Mouse (Mus musculus) urinary bladder, adult 2 months (tissue): Measurements from ENCODE around the gene Dcun1d2. TPM values are rescaled to one million over a fixed set of nuclear protein-coding genes. Genes with fewer than 3 reads are reported as not detected.

Experiments
- DNase-seq: peaks from one replicate; pipeline ENCODE4 v3.0.0; 2022; ENCODE audit warnings: low spot score
- polyA plus RNA-seq: library from polyadenylated mRNA; depleted of rRNA; stranded (reverse); fragments of >200 nt; gene quantifications from 2 replicates; pipeline ENCODE4 v1.2.3, GENCODE M21; 2012

The Dcun1d2 gene
- polyA plus RNA-seq, 1 experiment = 28.2 TPM

DNA sequence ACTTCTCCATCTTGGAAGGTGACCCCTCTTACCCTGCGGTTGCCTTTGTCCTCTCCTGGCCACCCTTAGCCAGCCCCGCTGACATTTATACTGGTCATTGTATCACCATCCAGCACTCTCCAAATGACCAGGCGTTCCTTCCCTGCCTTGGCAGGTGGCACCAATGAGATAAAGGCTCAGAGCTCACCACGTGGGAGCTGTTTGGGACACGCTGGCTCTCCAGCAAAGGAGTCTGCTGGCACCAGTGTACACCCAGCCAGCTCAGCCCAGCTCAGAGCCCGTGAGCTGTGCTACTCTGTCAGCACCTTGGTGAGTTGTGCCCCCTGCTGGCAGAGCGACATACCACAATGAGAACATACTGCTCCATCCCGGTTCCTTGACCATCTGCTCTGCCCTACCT lies 33.9 kb downstream of the Dcun1d2 start, which contains the start of gene Adprhl1:
Gene Adprhl1, minus strand, starts transcription at position 144 of the 400 bp plus-strand sequence.
- DNase-seq = peak; percentile 44

DNA sequence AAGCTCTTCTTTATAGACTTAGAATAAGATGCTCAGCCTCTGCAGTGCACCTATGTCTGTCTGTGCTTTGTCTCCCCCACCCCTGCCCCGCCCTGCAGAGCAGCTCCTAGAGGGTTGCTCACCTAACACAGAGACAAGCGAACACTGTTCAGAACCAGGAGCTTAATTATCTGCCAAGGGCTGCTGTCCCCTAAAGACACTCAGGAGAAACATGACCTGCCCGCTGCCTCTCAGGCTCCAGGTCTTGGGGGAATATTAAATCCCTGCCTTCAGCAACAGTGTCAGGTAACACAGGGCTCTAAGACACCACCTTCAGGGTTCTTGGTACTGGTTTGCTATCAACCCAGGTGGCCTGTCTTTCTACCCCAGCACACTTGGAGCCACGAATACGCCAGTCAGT lies 34.5 kb downstream of the Dcun1d2 start:
- DNase-seq = no peak

DNA sequence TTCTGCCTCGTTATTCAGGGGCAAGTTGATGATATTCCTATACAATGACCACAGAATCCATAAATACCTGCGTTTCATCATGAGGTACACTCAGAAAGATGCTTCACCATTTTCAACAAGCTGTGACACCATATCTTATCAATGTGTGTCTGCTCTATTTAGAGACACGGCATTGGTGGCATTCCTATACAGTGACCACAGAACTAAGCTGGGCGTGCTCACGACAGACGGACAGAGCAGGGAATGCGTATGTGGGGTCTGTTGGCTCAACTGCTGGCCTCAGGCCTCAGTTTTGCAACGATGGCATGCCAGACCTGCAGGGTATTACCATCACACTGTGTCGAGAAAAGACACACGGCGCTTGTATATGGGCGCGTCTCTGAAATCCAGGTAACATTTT lies 35.1 kb downstream of the Dcun1d2 start:
- no peak for DNase-seq

DNA sequence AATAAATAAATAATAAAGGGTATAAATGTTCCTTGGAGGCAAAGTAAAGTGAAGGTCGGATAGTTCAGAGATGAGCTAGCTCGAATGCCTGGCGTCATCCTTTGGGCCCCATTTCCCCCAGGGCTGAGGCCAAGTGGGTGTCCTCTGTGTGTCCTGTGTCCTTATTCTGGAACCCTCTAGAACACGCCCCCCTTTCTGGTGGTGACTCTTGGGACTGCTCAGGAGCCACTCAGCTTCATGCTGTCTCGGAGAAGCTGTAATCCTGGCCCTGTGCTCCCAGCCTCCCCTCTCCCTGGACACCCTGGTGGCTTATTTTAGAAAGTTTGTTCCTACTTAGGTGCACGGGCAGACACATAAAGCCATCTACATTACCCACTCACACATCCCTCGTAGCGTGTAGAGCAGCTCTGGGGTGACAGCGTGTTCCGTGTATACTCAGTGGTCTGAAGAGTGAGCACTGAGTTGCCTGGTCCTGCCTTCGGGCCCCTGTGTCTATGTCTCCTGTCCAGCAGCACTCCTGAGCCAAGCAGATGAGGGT lies 43.5 kb downstream of the Dcun1d2 start:
- no peak for DNase-seq

DNA sequence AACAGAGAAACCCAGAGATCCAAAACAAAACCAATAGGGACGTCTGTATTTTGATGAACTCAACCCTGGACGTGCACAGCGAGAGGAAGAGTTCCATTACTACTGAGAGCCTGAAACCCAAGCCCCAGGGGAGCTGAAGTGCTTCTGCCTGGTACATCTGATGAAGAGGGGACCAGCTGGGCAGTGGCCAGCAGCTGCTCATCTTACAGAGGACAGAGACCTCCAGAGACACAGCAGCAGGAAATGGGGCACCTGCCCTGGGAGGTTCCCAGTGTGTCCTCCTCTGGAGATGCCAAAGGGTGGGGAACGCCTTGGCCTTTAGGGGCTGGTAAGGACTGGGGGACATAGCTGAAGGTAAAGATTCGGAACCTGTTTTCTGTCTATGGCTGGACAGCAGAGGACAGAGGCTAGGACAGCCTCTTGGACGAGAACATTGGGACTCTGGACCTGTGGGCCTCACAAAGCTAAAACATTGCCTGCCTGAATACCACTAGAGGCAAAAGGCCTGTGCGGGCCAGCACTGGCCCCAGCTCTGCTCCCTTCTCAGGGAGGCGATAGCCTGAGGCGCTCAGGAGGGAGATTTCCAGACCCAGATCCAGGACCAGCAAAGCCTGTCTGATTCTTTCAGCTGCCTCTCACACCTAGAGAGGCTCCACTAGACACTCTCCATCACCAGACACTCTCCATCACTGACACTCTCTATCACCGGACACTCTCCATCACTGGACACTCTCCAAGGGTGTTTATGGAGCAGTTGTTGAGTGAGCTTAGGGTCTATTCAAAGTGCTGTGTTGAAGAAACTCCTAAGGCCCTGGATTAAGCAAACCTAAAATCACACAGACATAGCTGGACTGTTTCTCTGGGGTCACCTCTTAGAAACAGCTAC lies 44.7 kb downstream of the Dcun1d2 start:
- DNase-seq = no peak

DNA sequence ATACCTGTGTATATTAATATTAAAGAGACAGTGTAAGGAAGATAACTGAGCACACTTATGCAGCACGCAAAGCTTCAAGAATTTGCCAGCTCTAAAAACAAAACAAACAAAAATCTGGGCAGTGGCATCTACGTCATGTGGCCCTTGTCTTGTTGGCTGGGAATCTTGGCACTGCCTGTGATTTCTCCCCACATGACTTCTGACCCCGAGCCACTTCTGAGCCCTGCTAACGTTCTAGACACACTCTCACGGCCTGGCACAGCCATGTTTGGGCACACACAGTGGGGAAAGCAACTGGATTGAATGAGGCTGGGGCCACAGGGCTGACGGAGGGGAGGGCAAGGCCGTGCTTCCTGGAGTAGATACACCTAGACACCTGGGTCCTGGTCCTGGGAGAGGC lies 47.2 kb downstream of the Dcun1d2 start:
- DNase-seq = no peak

DNA sequence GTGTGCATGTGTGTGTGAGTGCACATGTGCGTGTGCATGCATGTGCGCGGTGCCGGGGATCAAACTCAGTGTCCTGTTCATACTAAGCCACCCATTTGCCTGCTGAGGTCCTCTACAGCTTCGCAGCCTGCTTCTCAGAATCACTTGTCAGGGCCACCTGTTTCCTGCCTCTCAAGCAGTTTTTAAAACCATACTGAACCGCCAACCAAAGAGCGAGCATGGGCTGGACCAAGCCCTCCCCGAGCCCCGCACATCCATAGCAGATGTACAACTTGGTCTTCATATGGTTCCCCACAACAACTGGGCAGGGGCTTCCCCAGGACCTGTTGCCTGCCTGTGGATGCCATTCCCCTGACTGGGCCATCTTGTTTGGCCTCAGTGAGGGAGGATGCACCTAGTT lies 47.9 kb downstream of the Dcun1d2 start:
- DNase-seq = no peak

DNA sequence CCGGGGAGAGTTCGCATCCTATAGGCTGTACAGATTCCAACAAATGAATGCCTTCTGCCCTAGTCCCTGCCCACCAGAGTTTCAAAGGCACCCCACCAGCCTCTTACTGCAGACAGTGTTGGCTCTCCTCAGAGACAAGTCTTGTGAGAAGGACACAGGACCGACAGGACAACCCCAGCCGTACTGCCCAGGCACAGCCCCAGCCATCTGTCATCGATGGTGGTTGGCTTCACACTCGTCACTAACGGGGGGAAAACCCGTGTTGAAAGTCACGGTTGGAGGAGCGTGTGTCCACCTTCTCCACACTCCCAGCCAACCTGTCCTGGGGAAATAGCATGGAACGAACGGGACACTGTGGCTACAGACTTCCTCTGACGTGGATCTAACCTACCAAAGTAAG lies 53.1 kb downstream of the Dcun1d2 start:
- DNase-seq = no peak

DNA sequence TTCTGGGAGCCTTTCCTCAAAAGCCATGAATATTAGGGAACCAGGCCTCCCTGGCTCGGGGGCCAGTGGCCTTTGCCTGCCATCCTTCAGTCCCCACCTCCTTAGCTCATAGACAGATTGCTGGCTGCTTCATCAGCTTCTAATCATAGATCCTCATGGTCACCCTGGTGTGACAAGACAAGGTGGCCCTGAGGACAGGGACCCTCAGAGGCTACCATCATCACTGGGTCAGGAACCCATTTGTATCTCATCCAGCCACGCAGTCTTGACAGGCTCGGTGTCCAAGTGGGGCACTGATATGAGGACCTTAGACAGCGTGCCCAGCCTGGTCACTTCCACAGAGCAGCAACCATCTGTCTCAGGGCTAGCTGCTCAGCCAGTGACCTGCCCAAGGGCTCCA lies 57.5 kb downstream of the Dcun1d2 start:
- DNase-seq = no peak

DNA sequence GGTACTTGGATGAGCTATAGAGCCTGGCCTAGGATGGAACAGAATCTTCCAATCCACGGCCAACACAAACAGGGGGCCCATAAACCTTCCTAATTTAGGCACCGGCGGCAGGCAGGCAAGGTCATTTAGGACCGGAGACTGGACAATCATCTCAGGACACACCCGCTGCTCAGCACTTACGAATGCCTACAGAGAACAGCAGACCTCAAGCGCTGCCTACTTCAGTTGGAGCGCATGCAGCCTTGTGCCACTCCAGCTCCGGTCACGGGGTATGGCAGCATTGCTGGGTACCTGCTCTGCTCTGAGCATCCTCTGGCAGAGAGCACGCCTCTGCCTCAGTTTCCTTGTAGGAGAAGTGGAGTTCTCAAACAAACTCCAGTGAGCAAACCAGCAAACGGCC lies 58.1 kb downstream of the Dcun1d2 start:
- DNase-seq = no peak

DNA sequence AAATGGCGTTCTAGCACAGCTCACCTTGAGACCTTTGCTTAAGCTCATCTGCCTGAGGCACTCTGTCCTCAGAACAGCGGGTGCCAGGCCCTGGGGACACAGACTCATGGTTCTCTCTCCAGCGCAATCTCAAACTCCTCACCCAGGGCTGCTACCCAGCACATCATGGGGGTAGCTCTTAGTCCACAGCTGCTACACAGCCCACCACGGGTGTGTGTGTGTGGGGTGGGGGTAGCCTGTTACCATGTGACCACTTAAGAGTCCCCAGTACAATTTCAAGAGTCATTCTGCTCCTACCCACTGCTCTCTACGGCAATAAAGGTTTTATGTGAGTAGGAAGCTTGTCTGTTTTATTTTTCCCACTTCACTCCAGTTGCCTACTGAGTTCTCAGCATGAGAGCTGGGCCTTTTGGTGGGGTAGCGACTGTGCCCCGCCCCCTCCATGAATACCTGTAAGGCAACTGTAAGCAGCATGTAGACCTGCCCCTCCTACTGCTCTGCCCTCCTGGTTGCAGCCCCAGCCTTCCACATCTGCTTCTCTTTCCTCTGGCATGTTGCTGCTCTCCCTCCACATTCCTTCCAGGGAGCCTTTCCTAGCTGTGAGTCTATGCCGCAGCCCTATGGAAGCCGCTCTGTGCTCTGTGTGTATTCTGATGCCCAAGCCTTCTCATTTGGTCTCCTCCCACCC lies 58.9 kb downstream of the Dcun1d2 start:
- DNase-seq = no peak

DNA sequence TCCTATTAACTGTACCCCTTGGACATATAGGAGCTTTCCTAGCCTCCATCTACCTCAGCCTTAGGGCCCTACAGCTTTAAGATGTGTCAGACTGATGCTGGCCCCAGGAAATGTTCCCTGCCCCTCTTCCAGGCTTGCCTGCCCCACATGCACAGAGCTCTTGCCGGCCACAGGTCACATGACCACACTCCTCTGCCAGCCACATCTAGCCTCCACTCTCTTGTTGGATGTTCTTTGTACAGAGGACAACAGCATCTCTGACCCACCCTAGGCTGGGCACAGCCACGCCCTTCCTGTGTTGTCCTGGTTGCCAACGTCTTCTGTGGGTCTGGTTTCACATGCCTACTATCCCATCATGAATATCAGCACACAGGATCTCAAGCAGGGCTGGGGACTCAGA lies 60.7 kb downstream of the Dcun1d2 start:
- DNase-seq = no peak

DNA sequence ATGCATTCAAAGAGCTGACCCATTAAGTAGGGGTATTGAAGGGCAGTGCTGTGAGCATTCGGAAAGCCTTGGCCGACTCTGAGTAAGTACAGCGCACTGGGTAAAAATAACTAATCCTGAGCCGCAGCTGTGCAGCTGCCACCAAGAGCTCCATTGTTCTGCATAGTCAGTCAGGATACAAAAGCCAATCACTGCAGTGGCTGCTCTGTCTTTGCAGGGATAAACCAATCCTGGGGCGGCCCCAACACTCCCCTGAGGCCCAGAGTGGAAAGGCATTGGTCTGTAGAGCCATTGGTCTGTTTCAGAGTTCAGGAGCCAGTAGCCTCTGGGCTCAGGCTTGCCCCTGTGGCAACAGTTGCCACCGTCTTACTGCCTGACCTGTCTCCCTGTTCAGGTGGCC lies 61.6 kb downstream of the Dcun1d2 start:
- no peak for DNase-seq

DNA sequence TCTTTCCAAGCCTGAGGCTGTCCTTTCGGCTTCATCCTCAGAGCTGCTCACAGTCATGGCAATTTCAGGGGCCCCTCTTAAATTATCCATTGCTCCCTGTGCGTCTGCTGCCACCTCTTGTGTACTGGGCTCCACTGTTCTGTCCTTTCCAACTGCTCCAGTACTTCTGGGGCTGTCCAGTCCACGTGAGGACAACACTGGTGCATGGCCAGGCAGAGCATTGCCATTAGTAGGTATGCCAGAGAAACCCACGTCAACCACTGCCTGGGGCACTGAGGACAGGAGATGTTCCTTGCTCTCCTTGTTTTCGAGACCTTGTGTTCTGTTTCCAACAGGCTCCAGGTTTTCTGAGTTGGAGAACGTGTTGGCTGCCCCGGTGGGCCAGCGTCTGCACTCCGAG lies 63.5 kb downstream of the Dcun1d2 start:
- DNase-seq = no peak

DNA sequence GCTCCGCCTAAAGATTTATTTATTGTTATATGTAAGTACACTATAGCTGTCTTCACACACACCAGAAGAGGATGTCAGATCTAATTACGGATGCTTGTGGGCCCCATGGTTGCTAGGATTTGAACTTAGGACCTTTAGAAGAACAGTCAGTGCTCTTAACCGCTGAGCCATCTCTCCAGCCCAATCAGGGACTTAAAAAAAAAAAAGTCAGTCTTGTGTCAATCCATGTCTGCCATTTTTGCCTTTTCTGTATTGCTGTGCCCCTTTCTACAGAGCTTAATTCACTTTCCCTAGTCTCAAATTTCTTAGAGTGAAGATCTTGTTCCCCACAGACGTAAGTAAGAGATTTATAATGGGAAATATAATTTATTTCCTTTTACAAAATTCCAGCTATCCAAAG lies 69.5 kb downstream of the Dcun1d2 start:
- DNase-seq = no peak

DNA sequence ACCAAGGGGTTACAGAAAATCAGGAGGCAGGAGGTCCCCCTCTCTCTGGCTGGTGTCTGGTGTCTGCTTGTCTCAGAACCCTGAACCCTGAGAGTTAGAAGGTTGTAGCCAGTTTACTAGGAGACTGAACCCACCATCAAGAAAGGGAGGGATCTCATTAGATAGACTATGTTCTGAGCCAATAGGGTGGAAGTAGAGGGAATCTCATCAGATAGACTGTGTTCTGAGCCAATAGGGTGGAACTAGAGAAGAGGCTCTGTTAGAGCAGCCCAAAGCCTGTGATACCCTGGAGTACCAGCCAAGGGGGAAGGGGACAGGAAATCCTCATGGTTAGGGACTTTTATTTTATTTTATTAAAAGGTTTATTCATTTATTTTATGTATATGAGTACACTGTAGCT lies 69.9 kb downstream of the Dcun1d2 start:
- no peak for DNase-seq

DNA sequence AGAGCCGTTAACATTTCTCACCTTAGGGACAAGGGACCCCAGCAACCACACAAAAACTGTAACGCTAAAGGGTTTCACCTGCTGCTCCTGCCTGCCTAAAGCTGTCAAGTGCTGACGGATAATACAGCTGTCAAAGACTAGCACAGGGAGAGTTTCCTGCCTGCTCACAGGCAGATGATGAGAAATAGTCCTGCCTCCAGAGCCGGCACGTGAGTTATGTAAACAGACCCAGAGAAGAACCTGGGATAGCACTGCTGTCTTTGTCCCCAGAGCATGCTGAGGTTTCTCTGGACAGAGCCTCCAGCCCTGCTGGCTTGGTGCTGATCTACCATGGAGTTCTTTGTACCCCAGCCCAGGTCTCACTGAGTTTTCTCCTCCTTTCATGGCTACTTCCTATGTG lies 70.8 kb downstream of the Dcun1d2 start:
- DNase-seq = no peak

DNA sequence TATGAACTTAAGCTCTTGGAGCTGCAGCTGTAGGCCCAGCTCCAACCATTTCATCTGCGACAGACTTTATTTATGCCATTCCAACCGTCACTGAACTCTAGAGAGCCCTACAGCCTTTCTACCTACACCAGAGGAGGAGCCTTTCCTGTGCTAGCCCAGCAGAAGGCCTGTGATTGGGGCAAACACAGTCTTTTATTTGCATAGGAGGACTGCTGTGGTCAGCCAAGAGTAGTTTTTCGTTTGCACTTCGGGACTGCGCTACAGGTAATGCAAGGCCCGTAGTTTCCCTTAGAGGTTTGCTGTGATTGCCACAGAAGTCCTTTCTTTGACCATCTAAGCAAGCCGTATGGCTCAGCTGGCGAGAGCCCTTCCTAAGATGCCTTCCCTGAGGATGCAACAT lies 71.5 kb downstream of the Dcun1d2 start:
- no peak for DNase-seq

DNA sequence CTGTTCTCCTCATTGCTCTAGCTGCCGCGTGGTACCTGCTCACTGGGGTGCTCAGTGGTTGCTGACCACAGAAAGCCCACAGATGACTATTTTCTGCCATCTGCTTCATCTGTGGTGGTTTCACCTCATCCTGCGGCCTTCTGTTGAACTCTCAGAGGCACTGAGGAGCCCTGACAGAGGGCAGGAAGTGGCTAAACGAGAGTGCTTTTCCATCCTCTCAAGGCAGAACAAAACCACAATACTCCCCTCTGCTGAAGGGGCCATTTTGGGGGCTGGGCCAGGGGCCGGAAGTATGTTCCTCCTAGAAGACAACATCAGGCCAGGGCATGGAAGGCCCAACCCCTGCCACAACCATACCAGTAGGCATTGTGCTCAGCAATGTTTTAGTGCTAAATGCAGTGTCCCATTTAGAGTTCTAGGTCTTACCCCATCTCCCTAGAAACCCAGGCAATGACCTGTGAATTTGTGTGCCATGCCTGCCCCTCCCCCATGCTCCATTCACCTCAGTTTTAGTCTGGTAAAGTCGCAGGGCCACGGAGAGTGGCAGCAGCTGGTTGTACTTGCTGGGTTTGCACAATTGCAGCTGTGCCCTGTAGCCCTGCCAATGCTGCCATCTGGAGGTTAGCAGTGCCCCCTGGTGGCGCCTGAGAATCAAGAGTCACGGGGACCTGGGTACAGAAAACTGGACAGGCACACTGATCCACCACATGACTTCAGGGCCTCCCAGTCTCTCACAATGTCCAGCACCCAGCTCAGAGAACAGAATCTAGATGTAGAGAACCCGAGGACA lies 74.3 kb downstream of the Dcun1d2 start:
- peak; percentile 80 for DNase-seq

DNA sequence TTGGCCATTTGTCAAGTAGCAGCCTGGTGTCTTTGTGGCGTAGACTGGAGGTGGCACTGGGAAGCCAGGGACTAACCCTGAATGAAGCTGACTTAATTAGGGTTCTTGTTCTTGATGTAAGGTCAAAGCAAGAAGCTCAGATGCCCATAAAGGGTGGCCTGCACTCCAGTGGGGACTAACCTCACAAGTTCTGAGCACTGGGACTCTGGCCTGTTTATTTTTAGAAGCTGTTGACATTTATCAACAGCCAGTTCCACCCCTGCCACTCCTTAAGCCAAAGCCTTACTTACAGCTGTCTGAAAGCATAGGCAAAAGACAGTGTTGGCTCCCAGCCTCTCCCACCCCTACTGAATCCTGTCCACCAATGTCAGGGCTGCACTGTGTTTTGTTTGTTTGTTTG lies 78.2 kb downstream of the Dcun1d2 start:
- DNase-seq = no peak

DNA sequence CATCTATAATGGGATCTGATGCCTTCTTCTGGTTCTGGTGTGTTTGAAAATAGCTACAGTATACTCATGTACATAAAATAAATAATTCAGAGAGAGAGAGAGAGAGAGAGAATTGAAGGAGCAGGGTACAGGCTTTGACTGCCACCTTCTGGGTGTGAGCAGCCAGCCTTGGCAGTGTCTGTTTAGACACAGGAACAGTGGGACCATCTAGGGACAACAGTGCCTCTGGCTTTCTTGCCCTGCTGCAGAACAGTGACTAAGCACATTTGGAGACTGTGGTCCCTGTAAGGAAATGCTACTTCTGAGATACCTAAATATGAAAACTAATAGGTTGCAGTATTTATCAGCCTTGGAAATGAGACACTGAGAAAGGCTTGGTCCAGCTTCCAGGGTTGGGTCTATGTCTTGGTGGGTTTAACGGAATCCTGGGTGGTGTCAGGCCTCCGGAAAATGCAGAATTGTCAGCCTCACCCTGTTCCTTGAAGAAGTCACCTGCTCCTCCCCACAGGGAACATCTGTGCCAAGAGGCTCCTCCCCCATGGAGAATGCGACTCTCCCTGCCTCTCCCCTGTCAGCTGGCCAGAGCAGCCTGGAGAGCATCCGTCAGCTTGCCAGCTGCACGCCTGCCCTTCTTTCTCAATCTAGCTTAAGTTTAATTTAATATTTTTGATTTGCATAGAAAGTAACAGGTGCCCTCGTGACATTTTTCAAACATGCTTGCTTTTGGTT lies 79.1 kb downstream of the Dcun1d2 start:
- DNase-seq = no peak

DNA sequence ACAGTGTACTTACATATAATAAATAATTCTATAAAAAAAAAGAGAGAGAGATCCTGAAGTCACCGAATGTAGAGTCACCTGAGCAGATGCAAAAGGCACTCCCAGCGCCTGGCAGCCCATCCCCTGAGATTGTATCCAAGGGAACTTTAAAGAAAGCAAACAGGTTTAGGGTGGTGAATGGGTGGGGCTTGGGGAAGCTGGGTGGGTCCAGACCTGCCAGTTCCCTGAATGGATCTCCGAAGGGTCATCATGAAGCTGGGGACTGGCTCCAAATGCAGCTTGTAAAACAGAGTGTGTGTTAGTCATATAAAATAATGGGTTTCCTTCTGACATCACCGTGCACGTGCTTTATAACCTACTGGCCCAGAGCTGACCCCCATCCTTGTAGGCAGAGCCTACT lies 81.6 kb downstream of the Dcun1d2 start:
- DNase-seq = no peak
